Mouse (Mus musculus): ENCODE data around the gene Lce1m. TPM values are rescaled to one million over a fixed set of nuclear protein-coding genes. Genes with fewer than 3 reads are reported as not detected.
"Not testable (repeated sequence)": the region's sequence is repeated elsewhere in the genome, so short reads cannot be mapped to it uniquely, and the experiment has no call there.

Lce1m gene
- not detected in 2 replicates for polyA plus RNA-seq (2011; ENCODE audit: insufficient read depth, insufficient read length, low replicate concordance, missing spikeins)

GRCm38 (mm10) chr3:93018960-93019359, at the start of gene Lce1m:
TSS of gene Lce1m (minus strand) at chr3:93019060.
- TF ChIP-seq POLR2A (IDR thresholded peaks at IDR 0.05; ENCODE audit: borderline replicate concordance, control insufficient read depth, low read depth, low read length) (no peak), CTCF (IDR thresholded peaks at IDR 0.05; ENCODE audit: control insufficient read depth, insufficient read depth, low read length) (no peak)
- WGBS: 76% methylated on average over 2 of the region's 2 CpGs
- no peak within 1 kb of the TSS for H3K4me3 ChIP-seq (replicated peaks; ENCODE audit: control insufficient read depth, low read depth, low read length)
- no peaks in the 10 kb centered on the region for H3K4me1 ChIP-seq (ENCODE audit: control insufficient read depth, insufficient read depth, low read length)
- H3K27ac ChIP-seq (ENCODE audit: control insufficient read depth, insufficient read depth, low read depth, low read length, poor library complexity): no peak within 1 kb of the TSS

- not testable (repeated sequence) for H3K27ac ChIP-seq (ENCODE audit: control insufficient read depth, insufficient read depth, low read depth, low read length, poor library complexity); H3K4me1 ChIP-seq (ENCODE audit: control insufficient read depth, insufficient read depth, low read length); H3K4me3 ChIP-seq (replicated peaks; ENCODE audit: control insufficient read depth, low read depth, low read length)
Observed at GRCm38 (mm10) chr3:93068523-93068922, 49.7 kb upstream of the Lce1m start, which contains the start of gene Gm4858. TSS of gene Gm4858 (plus strand) at chr3:93068823.

DNA sequence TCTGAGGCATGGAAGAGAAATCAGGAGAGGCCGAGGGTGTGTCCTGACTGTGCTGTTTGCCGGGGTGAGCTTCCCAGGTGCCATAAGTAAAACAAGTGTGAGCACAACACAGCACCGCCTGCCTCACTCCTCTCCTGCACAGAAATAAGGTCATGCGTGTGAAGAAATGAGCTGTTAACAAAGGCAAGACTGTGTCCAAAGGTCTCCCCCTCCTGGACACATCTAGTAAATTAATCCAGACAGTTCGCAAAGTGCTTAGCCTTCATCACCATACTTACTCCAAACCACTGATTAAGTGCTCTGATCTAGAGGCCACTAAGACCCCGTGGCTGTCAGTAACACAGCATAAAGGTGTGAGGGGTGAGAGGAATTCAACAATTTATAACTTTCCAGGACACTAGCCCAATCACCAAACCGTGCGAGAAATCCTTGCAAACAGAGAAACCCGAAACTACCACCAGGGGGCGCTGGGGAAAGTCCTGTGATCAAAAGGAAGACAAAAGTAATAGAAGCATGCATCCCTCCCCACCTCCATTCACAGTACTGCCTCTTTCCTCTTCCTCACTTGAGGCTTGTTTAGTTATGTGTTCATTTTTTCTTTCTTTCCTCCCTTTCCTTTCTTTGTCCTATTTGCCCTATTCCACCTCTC, 34.1 kb upstream of the Lce1m start:
- Histone ChIP-seq H3K4me3 (replicated peaks; ENCODE audit: control insufficient read depth, low read depth, low read length) (no peak overlapping the region), H3K4me1 (ENCODE audit: control insufficient read depth, insufficient read depth, low read length) (no peaks in the 10 kb centered on the region), H3K27ac (ENCODE audit: control insufficient read depth, insufficient read depth, low read depth, low read length, poor library complexity) (no peak overlapping the region)
- WGBS: 58% methylated on average over 10 of the region's 10 CpGs
- TF ChIP-seq POLR2A (IDR thresholded peaks at IDR 0.05; ENCODE audit: borderline replicate concordance, control insufficient read depth, low read depth, low read length) (no peak), CTCF (IDR thresholded peaks at IDR 0.05; ENCODE audit: control insufficient read depth, insufficient read depth, low read length) (no peak)

- H3K4me3 ChIP-seq (replicated peaks; ENCODE audit: control insufficient read depth, low read depth, low read length): no peak overlapping the region
- H3K4me1 ChIP-seq (ENCODE audit: control insufficient read depth, insufficient read depth, low read length): no peaks in the 10 kb centered on the region
- no peak overlapping the region for H3K27ac ChIP-seq (ENCODE audit: control insufficient read depth, insufficient read depth, low read depth, low read length, poor library complexity)
- WGBS: 79% methylated on average over 1 of the region's 1 CpGs
- no peak for TF ChIP-seq CTCF (IDR thresholded peaks at IDR 0.05; ENCODE audit: control insufficient read depth, insufficient read depth, low read length)
- TF ChIP-seq POLR2A (IDR thresholded peaks at IDR 0.05; ENCODE audit: borderline replicate concordance, control insufficient read depth, low read depth, low read length): no peak
Observed at GRCm38 (mm10) chr3:93050182-93050581, 31.3 kb upstream of the Lce1m start.

DNA sequence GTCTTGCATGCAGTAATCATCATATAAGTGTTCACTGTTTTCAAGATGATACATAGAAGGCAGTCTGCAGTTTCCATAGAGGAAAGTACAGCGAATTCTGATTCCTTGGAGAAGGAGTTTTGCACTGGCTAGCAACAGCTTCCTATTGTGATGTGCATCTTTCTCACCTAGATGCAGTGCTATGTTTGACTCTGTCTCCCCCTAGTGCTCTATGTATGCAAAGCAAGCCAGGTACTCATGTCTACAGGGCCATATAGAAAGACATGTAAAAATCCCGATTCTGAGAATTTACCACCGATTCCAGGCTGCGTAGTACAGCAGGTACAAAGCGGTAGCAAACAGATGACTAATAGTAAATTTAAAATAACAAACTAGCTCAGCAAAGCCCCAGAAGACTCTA, 12.6 kb upstream of the Lce1m start:
- Histone ChIP-seq H3K4me1 (ENCODE audit: control insufficient read depth, insufficient read depth, low read length) (no peaks in the 10 kb centered on the region), H3K4me3 (replicated peaks; ENCODE audit: control insufficient read depth, low read depth, low read length) (no peak overlapping the region), H3K27ac (ENCODE audit: control insufficient read depth, insufficient read depth, low read depth, low read length, poor library complexity) (no peak overlapping the region)
- WGBS: 47% methylated on average over 5 of the region's 5 CpGs
- TF ChIP-seq CTCF (IDR thresholded peaks at IDR 0.05; ENCODE audit: control insufficient read depth, insufficient read depth, low read length) (no peak), POLR2A (IDR thresholded peaks at IDR 0.05; ENCODE audit: borderline replicate concordance, control insufficient read depth, low read depth, low read length) (no peak)

GRCm38 (mm10) chr3:93025486-93025885, 6.6 kb upstream of the Lce1m start:
- WGBS: 69% methylated on average over 2 of the region's 2 CpGs
- Histone ChIP-seq H3K4me1 (ENCODE audit: control insufficient read depth, insufficient read depth, low read length) (no peaks in the 10 kb centered on the region), H3K27ac (ENCODE audit: control insufficient read depth, insufficient read depth, low read depth, low read length, poor library complexity) (no peak overlapping the region), H3K4me3 (replicated peaks; ENCODE audit: control insufficient read depth, low read depth, low read length) (no peak overlapping the region)
- TF ChIP-seq CTCF (IDR thresholded peaks at IDR 0.05; ENCODE audit: control insufficient read depth, insufficient read depth, low read length) (no peak), POLR2A (IDR thresholded peaks at IDR 0.05; ENCODE audit: borderline replicate concordance, control insufficient read depth, low read depth, low read length) (no peak)

DNA sequence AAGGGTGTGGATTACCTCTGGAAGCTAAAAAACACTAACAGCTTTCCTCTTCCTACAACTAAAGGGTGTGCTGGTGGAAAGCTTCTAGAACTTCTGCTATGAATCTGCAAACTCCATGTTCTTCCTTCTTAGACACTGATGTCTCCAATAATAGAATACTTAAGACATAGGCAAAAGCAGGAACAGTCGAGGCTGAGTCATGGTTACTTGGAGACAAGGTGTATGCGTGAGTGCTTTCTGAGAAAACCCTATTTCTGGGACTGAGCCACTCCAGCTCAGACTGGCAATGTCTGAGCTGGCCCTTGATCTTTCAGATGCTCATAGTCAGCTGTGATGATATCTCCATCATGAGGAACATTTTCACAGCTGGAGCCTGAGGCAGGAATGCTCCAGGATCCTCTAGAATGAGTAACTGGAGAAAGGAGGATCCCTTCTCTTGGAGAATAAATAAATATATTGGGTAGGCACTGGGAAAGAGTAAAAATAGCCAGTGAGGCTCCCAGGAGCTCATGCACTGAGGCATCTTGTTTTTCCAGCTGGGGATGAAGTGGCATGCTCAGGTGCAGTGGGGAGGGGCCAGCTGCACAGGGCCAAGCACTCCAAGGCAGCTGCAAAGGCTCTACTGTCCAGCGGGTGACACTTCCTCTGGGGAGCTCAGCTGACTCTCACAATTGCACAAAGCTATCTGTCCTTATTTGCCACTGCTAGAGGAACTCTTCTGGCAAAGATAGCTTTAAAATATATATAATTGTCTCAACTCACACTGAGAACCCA, 4.7 kb upstream of the Lce1m start:
- no peak overlapping the region for H3K4me3 ChIP-seq (replicated peaks; ENCODE audit: control insufficient read depth, low read depth, low read length)
- 62% methylated on average over 3 of the region's 3 CpGs for WGBS
- H3K4me1 ChIP-seq (ENCODE audit: control insufficient read depth, insufficient read depth, low read length): no peaks in the 10 kb centered on the region
- TF ChIP-seq CTCF (IDR thresholded peaks at IDR 0.05; ENCODE audit: control insufficient read depth, insufficient read depth, low read length) (no peak), POLR2A (IDR thresholded peaks at IDR 0.05; ENCODE audit: borderline replicate concordance, control insufficient read depth, low read depth, low read length) (no peak)
- no peak overlapping the region for H3K27ac ChIP-seq (ENCODE audit: control insufficient read depth, insufficient read depth, low read depth, low read length, poor library complexity)

DNA sequence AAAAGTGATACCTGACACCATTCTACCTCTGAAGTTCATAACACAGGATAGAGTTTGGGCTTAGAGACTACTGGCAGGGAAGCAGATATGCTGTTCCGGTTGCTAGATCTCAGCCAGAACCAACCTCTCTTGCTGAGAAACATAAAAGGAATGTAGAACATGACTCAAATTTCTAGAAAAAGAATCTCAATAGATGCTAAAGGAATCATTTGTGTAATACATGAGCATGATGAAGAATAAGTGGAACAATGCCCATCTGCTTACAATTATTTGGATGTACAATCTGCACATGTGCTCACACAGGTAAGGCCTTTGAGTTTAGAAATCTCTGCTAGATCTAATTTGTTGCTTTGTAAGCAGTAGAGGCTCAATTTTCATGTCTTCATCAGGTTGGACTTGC, 2.3 kb upstream of the Lce1m start:
- no peak overlapping the region for H3K4me3 ChIP-seq (replicated peaks; ENCODE audit: control insufficient read depth, low read depth, low read length)
- 84% methylated on average over 1 of the region's 1 CpGs for WGBS

More for the DNA sequence above, 2.3 kb upstream of the Lce1m start:
- Histone ChIP-seq H3K4me1 (ENCODE audit: control insufficient read depth, insufficient read depth, low read length) (no peaks in the 10 kb centered on the region), H3K27ac (ENCODE audit: control insufficient read depth, insufficient read depth, low read depth, low read length, poor library complexity) (no peak overlapping the region)
- TF ChIP-seq CTCF (IDR thresholded peaks at IDR 0.05; ENCODE audit: control insufficient read depth, insufficient read depth, low read length) (no peak), POLR2A (IDR thresholded peaks at IDR 0.05; ENCODE audit: borderline replicate concordance, control insufficient read depth, low read depth, low read length) (no peak)
